Mouse (Mus musculus): ENCODE measurements around the gene Gm45623.

Gm45623 gene

DNA sequence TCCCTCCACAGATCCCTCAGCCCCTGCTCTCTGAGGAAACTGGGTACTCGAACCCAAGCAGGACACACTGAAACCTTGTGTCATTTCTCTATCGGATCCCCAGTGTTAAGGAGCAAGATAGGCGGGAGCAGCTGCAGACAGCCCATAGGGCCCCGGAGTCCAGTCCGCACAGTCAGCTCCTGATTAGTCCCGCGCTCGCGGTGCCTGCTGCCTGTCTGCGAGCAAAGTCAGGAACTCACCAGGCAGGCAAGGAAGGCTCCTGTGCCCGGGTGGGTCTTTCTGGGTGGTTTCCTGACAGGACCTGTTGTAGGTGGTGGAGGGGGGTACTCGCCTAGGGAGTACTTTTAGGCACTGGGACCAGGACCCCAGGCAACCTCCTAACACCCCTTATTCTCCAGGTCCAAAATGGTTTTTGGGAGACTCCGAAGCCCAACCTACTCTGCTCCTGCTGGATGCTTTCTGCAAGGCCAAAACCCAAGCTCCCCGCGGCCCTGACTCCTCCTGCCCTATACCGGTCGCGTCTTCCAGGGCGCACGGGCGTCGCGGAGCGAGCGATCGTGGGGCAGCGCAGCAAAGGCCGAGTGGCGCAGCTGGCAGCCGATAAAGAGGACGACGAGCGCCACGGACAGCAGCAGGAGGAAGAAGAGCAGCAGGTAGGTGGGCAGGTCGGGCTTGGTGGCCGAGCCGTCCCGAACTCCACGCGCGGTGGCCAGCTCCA lies 994 bp downstream of the Gm45623 start:
- DNase-seq = peak; percentile 68

DNA sequence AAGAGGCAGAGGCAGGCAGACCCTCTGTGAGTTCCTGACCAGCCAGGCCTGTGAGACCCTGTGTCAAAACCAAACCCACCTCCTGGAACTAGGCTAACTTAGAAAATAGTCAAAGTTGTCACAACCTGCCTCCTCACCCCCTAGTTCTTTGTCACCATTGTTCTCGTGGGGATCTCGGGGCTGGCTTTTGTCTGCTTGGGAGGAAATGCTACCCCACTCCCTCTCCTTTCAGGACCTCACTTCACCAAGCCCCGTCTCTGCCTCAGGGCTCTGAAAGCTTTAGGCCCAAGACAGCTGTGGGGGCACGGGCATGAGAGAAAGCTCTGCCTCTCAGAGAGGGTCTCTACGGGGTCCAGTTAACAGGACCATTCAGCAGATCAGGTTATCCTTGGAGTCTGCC lies 1.9 kb downstream of the Gm45623 start:
- DNase-seq = no peak

DNA sequence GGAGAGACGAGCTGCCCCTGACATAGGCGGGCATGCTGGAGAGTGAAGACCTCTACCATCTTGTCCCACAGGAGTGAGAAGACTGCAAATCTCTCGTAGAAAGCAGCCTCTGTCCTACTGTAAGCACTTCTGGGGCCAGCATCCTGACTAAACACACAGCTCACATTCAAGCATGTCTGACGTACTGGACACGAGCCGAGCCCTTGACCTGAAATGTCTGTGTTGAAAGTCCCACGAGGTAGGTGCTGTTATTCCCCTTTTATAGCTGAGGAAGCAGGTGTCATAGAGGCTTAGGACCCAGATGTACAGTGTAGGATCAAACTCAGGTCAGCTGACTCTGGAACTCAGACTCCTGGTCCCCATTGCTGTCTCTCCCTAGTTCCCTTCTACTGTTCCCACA lies 4.2 kb downstream of the Gm45623 start:
- no peak for DNase-seq

DNA sequence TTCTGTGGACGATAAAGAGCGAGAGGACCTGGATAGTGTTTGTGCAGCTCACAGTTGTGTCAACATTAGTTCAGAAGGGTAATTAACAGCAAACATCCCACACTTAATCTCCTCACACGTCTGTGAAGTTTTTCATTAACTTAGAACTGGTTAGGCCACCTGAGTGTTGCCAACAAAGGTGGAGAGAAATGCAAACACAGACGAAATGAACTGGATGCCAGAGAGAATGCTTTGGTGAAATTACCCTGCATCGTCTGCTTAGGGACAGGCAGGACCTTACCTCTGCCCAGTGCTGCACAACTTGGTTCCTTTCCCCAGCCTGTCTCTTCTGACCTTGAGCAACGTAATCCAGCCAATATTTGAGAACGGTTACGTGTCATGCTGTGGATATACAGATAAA lies 6.1 kb downstream of the Gm45623 start:
- no peak for DNase-seq

DNA sequence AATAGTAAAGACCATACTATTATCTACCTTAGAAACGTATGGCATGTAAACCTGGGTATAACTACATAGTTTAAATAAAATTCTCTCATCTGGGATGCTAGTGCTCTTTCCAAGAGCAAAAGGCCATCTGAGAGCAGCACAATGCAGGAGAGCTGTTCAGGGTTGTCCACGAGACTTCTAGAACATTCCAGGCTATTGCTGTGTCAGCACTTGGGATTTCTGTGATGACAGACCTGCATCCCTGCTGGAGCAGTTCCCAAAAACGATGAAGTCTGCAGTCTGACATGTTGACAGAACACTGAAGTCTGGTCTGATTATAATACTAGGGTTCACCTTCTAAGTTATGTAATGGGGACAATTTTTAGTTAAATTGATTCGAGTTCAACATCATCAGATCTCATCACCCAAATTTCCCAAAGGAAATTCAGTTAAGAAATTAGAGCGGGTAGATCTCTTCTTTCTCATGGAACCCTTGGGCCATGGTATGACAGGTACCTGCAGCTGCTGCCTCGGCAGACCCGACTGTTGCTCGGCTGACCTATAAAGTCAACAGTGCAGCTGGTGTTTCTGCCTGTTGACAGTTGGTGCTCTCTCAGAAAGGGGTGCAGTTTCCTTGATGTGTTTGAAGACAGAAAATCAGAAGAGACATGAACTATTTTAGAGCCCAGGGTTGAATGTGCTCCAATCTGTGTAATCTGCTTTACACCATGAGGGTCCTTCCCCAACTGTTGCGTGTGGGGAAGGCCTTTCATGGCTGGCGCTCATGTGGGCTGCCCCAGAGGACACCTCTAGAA lies 6.7 kb downstream of the Gm45623 start:
- DNase-seq = no peak

DNA sequence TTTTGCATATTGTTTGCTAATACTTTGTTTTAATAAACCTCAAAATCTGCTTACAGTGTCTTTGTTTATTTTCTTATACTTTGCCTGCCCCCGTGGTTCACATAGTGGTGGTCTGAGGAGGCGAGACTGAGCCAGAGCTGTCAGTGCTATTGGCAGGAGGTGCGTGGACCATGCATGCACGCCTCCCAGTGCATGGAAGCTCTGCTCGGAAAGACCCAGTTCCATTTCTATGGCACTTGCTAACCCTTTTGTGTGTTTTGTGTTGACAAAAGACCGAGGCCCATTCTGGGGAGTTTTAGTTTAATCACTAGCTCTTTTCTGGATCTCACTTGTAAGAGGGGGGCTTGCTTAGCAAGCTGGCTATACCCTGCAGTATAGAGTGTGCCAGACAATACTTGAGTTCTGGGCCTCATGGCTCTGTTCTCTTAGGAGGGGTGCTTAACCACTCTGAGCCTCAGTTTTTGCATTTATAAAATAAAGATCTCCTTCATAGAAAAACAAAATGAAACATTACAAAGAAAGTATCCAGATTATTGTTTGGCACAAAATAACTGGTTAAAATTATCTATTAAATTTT lies 11.2 kb downstream of the Gm45623 start:
- DNase-seq = no peak

DNA sequence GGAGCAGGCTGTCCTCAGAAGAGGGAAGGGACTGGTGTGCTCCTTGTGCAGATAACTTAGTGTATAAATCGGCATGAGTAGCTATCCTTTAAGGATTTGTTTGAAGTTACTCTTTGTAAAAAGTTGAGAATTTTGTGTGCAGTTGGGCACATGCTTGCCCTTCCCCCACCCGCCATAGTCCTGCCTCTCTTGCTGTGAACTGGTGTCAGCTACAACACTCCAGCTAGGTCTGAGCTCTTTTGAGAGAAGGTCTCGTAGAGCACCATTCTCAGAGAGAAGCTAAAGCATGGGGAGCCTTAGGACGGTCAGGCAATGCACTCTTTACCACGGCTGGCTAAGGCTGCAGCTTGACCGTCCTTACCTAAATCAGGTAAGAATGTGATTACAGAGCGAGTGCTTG lies 11.9 kb downstream of the Gm45623 start:
- DNase-seq = no peak

DNA sequence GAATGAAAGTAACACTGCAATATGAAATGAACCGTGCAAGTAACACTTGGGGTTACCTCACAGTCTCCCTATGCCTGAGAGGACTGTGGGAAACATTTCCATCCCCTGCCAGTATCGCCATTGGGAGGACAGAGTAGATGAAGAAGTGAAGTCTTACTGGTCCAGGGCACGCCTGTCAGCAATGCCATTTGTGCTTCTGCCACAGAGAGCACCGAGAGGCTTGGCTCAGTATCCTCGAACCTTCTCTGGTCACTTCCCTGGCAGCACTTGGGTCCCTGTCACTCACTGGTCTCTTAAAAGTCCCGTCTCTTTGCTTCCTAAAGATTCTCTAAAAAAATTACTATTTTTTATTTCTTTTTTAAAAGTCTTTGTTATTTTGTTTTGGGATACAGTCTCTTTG lies 13.1 kb downstream of the Gm45623 start:
- no peak for DNase-seq

DNA sequence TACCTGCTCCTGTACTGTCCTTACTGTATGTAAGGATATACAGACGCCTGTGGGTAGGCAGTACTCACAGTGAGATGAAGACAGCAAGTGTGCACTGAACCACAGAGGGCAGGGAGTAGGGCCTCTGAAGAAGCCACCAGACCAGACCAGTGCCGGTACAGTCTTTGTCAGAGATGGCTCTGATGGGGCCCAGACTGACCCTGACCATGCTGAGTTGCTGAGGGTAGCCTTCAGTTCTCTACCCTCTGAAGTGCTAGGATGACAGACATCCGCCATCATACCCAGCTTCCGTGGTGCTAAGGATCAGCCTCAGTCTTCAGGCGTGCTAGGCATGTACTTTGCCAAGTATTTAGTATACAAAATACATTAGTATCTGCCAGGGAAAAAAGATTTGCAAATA lies 14.1 kb downstream of the Gm45623 start:
- no peak for DNase-seq

DNA sequence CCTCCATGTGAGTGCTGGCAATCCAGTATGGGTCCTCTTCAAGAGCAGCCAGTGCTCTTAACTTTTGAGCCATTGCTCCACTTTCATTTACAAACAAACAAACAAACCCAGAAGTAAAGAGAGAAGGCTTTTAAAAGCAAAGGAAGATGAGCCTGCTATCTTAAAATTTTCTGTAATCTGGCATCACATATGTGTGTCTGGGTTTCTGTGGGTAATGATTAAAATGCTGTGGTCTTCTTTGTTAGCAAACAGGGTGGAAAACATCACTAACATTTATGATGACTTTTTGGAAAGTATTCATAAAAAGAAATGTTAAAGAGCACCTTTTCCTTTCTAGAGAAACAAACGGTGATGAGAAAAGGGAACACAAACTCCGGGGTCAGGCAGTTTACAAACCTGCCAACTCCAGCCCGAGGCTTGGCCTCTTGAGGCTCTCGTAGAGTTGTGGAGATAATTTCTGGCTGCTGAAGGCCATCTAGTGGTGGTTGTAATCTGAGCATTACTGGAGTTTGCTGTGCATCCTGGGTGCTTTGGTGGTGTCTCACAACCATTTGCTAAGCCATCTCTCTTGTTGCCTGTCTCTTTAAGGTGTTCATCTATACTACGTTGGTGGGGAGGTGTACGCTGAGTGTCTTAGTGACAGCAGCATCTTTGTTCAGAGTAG lies 18.3 kb downstream of the Gm45623 start:
- peak; percentile 41 for DNase-seq

DNA sequence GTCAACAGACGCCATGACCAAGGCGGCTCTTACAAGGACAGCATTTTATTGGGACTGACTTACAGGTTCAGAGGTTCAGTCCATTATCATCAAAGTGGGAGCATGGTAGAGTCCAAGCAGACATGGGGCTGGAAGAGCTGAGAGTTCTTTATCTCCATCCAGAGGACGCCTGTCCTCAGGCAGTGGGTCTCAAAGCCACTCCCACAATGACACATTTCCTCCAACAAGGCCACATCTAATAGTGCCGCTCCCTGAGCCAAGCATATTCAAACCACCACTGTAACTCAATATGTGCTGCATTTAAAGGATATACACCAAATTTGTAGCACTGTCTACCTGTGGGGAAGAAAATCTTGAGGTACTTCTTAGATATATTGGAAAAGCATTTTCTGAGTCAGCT lies 19.0 kb downstream of the Gm45623 start:
- no peak for DNase-seq

DNA sequence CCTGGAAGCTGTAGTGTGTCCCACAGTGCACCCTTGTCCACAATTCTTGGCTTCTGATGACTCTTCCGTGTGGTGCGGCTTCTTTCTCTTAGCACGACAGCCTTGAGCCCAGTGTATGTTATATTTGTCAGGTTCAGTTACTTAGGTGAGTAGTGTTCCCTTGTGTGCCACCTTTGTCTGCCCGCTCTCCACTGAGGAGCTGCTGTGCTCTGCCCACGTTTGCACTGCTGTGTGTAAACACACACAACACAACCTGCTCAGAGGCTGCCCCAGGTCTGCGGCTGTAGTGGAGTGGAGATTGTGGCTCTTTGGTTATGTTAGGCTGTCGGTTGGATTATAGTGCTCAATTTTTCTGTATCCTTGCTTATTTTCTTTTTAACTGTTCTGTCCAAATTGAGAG lies 24.6 kb downstream of the Gm45623 start:
- no peak for DNase-seq

DNA sequence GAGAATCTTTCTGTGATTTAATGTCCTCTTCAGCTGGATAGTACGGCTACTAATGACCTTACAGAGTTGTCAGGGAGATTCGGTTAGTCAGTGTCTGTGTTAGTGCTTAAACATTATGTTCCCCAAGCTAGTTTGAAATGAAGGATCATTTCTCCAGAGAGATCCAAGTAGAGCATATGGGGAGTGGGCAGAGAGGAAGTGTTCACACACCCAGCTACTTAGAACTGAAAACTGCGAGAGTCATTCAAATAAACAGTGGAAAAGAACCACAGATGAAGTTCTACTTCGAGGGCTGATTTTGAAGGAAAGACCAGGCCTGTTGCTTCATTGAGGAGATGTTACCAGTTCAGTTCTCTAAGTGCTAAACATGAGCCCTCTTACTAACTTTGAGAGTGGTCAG lies 27.1 kb downstream of the Gm45623 start:
- DNase-seq = no peak

DNA sequence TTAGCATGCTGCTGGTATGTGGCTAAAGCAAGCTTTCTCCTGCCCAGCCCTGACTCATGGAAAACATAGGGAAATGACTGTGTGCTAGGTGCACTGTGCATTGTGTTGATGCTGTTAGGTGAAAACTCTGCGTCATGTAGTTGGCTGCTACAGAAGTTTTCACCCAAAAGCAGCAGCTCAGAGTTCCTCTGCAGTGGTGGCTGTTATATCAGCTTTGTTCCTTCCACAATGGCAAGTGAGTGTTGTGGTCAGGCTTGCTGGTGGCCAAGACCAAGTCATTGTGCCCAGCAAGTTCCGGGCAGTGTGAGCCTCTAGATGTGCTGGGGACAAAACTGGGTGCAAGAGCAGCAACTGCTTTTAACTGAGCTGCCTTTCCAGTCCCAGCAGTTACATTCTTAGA lies 41.4 kb downstream of the Gm45623 start:
- DNase-seq = no peak

DNA sequence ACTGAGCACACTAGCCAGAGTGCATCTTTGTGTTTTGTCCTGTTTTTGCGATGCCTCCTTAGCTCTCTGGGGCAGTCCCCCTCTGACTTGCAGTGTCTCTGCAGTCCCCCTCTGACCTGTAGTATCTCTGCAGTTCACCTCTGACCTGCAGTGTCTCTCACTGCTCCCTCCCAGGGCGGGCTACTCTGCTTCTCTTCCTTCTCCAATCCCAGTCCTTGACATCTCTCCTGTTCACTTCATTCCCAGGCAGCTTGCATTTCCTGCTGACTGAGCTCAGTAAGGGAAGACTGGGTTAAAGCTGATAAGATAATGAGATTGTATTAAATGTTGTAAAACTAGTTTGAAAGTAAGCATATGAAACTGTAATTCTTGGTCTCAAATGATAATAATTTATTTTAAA lies 43.0 kb downstream of the Gm45623 start:
- no peak for DNase-seq

DNA sequence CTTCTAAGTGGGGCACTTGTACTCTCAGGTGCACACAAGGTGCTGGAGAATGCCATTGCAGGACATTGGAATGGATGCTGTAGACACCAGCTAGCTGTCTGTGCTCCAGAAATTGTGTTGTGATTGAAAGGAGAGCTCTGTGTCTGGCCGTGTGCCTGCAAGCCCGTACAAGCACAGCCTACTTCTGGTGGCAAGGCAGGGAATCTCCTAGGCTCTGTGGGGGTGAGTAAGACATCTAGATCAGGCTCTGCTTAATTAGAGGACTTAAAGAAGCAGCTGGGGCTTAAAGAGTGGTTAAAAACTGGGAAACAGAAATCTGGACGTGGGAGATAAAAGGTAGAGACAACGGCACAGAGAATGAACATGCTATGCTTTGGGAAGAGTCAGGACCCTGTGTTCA lies 46.0 kb downstream of the Gm45623 start:
- DNase-seq = no peak

DNA sequence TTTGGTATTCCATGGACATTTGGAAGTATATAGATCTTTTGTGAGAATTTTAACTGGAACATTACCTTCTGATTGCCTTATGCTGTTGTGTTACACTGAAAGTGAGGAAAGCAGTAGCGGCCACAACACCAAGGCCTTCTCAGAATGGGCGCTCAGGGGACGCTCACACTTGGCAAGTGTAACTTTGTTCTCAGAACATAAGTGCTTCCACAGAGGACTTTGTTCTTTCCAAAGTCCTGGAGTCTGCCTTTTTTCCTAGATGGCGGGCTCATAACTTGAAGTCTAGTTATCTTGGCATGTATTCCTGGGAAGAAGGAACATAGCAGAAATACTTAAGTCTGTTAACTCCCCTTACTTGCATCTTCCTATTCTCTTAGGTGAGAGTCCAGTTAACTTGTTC lies 46.5 kb downstream of the Gm45623 start:
- DNase-seq = no peak

DNA sequence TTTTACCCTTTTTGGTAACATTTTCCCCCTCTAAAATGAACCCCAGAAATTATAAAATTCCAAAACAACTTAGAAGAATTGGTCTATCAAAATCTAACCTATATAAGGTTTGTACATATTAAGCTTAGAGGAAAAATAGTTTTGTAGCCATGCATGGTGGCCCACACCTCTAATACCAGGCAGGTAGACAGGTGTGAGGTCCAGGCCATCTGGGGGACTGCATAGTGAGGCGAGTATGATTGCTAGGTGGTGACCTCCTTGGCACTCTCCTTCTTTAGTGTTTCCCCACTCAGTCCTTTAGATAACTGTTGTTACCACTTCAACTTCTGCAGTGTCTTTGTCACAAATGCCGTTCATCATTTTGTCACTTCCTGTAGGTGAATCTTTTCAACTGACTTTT lies 49.0 kb downstream of the Gm45623 start:
- DNase-seq = no peak

DNA sequence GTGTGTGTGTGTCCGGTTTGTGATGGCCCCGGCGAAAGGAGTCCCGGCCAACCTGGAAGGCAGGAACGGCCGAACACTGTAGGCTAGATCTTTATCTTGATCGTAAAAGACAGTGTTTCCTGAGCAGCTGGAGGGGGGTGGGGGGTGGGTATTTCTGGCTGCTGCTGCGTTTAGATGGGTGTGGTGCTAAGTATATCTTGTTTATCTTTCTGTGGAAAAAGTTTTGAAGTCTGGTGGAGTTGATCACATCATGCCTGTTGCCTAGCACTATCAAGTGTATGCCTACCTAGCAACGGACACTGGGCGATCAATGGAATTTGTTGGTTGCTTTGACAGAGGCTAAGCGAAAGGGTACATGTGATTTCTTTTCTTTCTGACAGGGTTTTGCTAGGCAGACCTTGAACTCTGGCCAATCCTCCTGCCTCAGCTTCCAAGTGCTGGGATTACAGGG lies 49.7 kb downstream of the Gm45623 start:
- peak; percentile 47 for DNase-seq

DNA sequence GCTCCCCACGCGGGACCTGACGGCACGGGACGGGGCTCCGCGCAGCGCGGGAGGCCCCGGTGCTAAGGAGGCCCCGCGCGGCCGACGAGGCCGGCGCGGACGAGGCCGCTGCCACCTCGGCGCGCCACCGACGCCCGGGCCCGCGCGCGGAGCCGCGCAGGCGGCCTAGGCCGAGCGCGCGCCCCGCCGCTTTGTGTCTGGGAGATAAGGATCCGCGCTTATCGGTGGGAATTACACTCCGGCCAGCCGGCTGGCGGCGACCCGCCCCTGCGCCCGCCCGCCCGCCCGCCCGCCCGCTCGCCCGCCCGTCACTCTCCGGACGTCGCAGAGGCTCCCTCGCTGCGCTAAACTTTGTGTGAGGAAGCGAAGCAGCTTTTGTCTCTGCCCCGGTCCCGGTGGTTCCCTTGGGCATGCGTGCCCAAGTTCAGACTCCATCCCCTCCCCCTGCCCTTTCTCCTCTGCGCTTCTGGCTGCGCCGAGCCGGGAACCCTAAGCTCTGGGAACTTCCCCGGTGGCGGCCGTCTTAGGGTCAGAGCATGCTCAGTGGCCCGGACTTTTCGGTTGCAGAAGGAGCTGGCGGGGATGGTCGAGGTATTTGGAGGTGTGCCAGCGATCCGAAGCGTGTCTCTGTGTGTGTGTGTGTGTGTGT lies 50.3 kb downstream of the Gm45623 start:
- DNase-seq = peak; percentile 94

DNA sequence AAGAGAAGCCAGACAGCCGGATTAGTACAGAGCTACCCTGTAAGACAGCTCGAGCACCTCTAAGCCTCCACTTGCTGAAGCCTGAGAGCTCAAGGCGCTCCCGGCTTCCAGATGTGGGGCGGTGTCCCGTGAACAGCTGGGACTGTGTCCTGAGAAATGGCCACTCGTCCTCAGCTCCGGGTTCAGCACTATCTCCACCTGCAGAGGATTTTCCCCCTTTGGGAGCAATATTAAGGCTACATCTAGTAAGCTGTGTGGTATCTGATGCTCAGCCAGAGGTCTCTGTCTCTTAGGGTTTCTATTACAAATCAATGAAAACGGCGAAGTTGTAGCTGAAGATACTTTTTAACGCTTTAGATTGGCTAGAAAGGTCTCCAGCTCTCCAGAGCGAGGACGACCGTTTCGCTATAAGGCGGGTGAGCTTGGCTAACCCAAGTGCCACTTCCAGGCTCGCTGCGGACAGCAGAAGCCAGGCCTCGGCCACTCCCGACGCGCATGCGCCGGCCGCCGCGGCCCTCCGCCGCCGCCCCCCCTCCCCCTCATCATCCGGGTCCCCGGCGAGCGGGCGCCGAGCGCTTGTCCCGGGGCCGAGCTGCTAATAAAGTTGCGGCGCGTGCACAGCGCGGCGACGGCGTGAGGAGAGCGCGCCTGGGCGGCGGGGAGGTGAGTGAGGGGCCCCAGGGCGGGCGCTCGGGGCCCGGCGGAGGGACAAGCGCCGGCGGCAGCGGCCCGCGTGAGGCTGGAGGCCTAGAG lies 51.0 kb downstream of the Gm45623 start, which contains the start of gene Smad5:
Smad5 (plus strand) TSS at position 542 of the 753 bp plus-strand sequence.
- DNase-seq = peak; percentile 97
